Mouse (Mus musculus): ENCODE results near the gene Elovl6.

Gene Elovl6

DNA sequence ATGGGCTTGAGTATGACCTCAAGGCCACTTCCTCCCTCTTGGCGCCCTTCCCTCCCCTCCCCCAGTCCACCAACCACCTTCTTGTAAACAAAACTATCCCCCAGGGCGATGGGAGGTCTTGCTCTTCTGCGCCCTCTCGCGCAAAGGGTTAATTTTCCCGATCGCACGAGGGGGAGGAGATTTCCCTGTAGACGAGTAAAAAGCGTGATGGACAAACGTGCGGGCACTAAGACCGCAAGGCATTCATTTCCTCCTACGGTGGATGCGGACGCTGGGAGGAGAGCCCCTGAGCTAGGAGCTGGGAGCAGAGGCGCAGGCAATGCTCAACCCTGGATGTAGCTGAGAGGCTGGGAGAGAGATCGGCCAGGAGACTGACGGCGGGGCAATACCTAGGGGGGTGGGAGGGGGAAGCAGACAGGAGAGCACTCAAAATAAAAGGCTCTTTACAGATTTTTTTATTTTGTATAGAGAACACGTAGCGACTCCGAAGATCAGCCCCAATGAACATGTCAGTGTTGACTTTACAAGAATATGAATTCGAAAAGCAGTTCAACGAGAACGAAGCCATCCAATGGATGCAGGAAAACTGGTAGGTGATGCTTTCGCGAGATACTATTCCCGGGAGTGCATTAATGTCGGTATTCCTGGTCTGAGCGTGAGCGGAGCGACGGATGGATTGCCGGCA is at the start of gene Elovl6:
Gene Elovl6, plus strand, starts transcription at position 176 of the 685 bp plus-strand sequence.
- DNase-seq (ENCODE audit: low spot score in 2 of 2) = peak; percentile 61 to 88

DNA sequence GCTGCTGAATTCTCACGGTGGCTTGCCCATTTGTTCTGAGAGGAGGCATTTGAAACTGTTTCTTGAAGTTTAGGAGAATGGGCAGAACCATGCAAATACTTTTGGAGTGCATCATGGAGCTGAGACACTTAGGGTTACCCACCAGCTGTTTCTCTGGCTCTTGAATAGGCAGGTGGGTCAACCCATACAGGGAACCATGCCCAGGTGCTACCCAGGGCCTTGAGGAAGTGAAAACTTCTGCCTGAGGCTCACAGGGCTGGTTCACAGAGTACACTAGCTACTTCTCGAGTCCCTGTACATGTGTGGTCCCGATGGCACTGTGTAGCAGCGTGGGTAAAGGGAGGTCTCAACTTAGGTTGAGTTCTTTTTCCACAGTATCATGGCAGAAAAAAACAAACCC is 43.4 kb upstream of the Elovl6 start:
- no peak for DNase-seq (ENCODE audit: low spot score in 2 of 2)

DNA sequence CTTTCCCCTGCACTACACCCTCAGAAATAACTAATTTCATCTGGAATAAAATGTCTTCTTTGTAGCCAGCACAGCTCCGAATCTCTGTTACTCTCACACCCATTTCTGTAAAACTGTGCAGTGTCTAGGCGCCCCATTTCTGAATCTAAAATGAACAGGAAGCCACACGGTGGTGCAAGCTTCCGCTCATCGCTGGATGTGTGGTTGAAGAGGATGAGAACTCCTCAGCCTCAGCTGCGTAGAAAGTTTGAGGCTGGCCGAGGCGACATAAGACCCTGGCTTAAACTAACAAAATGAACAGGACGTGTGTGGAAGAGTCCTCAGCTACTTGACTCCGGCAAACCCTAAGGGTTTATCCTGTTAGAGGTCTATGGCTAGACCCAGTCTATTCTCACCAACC is 38.0 kb upstream of the Elovl6 start:
- DNase-seq (ENCODE audit: low spot score in 2 of 2) = no peak

DNA sequence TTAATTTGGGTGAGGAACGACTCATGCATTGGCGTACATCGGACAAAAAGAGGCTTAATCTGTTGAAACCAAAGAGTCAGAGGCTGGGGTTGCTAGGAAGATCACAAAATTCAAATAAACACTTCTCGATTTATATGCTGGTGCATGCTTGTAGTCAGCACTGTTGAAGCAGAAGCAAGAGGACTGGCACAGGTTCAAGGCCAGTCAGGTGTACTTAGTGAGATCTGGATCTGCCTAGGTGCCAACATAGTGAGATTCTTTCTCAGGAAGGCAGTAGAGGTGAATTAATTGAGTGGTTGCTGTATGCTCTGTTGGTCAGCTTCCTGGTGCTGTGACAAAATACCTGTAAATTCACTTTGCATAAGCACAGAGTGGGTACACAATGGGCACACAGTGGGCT is 37.4 kb upstream of the Elovl6 start:
- no peak for DNase-seq (ENCODE audit: low spot score in 2 of 2)

DNA sequence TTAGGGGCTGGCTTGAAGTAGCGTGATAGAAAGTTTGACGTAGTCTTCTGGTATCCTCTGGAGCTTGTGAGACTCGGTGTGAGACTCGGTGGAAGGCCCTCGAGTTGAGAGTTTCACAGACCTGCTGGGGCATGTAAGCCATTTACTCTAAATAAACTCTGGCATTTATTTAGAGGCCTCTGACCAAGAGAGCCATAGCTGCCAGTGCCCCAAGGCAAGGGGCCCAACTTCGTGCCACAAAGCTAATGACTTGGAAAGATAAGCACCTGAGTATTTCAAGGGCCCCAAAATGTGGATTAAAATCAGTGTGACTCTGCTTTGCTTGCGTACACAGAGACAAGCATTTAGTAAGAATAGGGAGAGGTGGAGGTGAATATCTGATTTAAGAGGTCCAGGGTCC is 28.4 kb upstream of the Elovl6 start:
- DNase-seq (ENCODE audit: low spot score in 2 of 2) = no peak

DNA sequence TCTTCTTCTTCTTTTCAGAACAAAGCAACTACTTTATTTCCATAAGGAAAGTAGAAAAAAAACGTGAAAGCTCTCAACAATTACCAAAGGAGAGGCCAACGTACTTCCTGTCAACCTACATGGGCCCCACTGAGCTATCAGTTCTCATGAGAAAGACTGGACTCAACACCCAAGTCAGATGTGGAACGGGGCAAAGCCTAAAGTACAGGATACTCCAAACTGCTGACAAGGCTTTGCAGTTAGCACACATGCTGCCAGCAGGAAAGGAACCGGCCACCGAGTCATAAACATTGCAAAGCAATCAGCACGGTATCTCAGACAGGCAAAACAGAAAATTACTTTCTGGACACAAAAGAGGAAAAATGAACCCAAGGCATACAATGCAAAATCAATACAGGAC is 27.2 kb upstream of the Elovl6 start:
- no peak for DNase-seq (ENCODE audit: low spot score in 2 of 2)

DNA sequence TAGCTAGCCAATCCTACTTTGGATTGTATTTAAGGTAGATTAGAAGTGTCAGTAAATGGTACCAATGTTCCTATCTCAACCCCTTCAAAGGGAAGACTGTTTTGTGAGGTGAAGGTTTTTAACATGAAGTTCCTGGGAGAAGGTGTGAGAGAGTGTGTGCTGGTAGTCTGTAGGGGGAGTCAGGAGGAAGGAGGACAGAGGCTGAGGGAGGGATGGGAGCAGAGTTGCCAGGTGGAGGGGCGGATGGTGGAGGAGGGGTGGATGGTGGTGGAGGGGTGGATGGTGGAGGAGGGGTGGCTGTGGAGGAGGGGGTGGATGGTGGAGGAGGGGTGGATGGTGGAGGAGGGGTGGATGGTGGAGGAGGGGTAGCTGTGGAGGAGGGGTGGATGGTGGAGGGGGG is 24.4 kb upstream of the Elovl6 start:
- DNase-seq (ENCODE audit: low spot score in 2 of 2) = no peak

DNA sequence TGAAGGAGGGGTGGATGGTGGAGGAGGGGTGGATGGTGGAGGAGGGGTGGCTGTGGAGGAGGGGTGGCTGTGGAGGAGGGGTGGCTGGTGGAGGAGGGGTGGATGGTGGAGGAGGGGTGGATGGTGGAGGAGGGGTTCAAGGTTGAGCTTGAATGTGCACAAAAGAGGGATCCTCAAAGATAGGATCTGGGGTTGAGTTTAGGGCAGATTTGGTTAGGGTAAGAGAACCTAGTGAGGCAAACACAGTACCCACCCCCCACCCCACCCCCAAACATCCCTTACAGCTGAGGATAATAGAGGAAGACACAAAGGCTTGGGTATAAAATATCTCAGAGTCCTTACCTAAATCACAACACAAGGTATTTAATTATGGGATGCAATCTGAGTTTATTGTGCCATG is 23.6 kb upstream of the Elovl6 start:
- DNase-seq (ENCODE audit: low spot score in 2 of 2) = no peak

DNA sequence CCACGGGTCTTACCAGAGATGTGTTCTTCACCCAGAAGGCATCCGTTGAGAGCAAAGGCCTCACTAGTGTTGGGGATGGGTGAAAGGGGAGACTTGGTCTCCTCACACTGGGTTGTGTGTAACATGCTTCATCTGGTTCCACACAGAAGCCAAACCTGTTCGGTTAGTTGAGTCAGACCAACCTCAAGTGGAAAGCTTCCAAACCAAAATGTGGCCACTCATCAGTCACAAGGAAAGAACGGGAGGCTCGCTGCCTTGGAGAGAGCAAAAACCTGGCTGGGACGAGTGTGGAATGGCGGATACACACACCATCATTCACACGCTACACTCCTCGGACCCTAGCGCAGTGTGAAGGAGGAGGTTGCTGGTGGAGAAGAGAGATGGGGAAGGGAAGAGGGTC is 22.4 kb upstream of the Elovl6 start:
- no peak for DNase-seq (ENCODE audit: low spot score in 2 of 2)

DNA sequence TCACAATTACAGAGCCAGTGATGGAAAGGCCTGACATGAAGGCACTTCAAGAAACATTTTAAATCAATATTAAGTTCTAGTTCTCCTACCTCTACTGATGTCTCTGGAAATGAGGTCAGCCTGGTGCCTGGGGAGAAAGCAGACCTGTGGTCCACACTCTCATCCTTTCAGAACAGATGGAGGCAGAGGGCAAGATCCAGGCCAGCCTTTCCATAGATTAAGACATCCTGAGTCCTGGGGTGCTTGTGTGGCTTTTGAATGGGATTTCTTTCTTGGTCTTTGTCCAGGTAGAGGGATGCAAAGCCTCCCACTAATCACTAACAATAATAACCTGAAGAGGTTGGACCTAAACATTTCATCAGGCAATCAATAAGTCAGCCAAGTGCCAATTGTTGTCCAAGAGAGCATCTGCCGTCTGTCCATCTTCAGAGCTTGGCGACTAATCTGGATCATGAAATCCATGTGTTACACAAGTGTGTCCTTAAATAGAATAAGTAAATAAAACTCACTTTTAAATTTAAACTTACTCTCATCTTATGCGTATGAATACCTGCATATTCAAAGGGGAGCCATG is 16.2 kb upstream of the Elovl6 start:
- no peak for DNase-seq (ENCODE audit: low spot score in 2 of 2)

DNA sequence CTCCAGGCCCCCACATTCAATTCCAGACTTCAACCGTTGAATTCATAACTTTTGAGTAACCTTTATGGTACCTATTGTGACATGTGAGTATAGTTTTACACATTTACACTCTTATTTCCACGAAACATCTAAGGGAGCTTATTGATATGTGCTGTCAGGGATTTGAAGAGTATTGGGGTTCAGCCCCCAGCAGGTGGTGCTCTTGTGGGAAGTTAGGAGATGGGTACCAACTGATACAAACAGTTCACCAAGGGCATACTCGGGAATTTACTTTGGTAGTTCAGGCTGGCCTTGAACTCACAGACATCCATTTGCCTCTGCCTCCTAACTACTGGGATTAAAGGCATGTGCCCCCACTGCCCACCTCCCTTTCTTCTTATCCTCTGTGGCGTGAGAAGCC is 11.7 kb upstream of the Elovl6 start:
- no peak for DNase-seq (ENCODE audit: low spot score in 2 of 2)

DNA sequence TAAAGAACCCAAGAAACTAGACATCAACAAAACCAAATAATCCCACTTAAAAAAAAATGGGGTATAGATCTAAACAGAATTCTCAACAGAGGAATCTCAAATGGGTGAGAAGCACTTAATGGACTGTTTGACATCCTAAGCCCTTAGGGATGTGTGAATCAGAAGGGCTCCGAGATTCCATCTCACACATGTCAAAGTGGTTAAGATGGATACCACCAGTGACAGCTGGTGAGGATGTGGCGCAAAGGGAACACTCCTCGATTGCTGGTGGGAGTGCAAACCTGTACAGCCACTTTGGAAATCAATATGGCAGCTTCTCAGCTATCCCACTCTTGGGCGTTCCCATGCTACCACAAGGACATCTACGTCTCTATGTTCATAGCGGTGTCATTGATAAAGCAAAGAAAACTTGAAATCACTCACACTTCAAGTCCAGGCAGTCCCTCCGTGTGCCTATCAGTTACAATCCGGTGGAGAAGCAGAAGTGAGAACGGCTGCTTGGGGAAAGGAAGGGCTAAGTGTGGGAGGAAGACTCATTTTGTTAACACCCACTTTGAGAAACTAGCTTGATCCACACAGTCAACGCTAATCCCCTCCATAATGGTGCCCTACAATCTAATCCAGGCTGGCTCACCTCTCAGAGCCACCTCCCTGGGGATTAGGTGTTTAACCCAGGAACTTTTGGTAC is 8.6 kb upstream of the Elovl6 start:
- no peak for DNase-seq (ENCODE audit: low spot score in 2 of 2)

DNA sequence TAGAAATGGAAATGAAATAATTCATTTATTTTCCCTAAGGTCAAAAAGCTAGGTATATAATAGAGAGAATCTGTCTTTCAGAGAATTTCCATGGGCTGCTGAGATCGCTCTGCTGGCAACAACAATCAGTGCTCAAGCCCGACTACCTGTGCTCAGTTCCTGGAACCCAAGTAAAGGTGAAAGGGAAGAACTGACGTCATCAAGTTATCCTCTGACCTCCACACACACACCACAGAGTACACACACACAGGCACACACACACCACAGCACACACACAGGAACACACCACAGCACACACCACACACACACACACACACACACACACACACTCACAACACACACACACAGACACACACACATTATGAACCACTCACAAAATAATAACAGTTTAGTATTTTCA is 5.1 kb upstream of the Elovl6 start:
- DNase-seq (ENCODE audit: low spot score in 2 of 2) = no peak

DNA sequence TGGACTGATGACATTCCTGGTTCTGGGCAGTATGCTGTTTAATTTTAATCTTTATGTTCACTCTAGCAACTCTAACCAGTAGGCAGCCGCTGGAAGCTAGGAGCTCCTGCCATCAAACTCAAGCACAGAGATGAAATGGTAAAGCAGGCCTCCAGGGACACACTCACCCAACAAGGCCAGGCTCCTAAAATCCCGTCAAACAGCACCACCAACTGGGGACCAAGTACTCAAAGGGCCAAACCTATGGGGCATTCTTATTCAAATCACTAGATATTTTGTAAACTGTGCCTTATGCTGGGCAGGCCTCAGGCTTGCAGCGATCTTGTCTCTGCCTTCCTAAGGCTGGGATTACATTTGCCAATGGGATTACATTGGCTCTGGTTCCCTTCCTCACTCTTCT is 2.8 kb upstream of the Elovl6 start:
- DNase-seq (ENCODE audit: low spot score in 2 of 2) = no peak

DNA sequence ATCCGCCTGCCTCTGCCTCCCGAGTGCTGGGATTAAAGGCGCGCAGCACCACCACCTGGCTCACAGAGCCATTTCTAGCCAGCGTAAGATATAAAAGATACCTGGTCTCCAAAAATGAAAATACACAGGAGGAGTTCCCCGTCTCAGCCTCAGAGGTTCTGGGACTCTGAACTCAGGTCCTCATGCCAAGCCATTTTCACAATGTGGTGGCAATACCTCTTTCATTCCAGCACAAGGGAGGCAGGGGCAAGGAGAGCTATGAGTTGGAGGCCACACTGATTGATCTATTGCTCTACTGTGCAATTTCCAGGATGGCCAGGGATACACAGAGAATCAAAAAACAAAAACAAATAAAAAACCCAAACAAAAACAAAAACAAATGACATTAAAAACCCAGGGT is 1.7 kb upstream of the Elovl6 start:
- no peak for DNase-seq (ENCODE audit: low spot score in 2 of 2)

DNA sequence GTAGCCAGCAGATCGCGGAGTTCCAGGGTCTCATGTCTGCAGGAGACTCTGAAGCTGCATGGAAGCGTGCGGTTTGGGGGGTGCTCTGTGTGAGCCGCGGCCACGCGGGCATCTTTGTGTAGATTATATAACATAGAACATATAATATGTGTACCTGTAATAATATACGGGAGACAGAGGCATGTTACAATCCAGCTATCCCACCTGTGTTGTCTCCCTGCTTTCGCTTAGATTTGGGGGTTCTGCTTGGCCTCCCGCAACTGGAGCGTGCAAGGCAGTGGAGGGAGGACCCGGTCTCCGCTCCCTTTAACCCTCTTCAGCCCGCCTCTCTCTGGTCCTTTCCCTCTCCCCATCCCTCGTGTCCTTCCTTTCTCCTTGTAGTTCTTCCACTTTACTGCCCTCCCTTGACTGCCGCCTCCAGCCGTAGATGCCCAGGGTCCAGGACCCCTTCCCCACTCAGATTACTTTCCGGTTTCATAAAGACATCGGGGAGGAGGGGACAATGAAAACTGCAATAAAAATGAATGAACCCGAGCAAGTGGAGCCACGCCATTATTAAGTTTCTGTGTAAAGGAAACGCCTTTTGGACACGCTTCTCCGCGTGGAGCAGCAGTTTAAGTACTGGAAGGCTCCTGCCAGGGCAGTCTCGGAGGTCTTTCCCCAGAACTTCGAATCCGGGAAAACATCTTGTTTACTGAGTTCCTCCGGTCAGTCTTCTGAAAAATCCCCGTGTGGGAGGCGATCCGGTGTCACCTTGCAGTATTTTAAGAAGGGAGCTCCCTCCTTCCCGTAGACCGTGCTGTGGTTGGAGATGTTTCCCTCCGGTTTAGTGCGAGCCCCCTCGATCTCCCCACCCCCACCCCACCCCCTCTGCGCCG is 949 bp downstream of the Elovl6 start:
- DNase-seq (ENCODE audit: low spot score in 2 of 2) = peak; percentile 26 to 56

DNA sequence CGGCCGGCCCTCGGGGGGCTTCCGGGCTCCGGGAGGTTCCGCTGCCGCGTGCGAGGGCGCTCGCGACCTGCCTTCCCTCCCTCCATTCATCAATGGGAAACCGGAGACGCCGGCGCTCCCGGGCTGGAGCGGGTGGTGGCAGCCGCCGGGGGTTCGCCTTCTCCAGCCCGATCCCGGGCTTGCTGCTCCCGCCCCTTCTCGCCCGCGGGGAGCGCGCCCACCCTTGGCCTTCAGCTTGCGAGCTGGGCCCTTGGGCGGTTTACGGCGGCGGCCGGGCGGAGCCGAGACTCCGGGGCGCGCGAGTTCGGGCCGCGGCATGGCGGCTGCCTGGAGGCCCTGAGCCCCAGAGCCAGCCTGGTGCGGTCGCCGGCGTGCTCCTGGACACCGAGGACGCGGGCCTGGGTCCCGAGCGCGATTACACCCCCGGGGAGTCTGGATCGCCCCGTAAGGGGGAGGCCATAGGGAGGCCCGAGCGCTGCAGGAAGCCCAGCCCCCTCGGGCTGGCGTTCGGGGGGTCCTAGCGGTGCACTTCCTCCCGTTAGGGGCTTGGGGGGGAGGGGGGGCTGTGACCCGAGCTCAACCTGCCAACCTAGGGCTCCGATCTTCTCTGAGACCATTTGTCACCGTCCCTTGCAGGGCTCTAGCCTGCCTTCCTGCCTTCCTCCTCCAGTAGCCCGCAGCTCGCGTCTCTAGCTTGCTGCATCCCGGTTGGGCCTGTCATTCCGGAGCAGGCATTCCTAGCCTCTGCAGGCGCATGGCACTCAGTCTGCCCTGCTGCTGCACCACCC is 1.8 kb downstream of the Elovl6 start:
- DNase-seq (ENCODE audit: low spot score in 2 of 2) = peak in 1 of 2 experiments; percentile 47

DNA sequence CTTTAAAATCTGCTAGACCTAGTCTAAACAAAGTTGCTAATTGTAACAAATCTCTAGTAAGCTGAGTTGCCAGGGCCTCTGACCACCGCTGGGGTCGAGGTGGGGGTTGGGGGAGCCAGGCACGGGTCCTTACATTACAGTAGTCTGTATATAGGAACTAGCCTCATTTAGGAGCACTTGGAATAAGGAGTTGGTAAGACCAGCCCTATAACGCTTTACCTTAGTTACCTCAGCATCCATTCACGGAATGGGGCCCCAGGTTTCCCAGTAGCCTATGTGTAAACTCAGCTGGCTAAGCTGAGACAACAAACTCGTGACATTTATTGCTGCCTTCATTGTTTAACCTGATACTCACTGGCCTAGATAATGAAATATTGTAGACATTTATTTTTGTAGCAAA is 3.3 kb downstream of the Elovl6 start:
- DNase-seq (ENCODE audit: low spot score in 2 of 2) = no peak

DNA sequence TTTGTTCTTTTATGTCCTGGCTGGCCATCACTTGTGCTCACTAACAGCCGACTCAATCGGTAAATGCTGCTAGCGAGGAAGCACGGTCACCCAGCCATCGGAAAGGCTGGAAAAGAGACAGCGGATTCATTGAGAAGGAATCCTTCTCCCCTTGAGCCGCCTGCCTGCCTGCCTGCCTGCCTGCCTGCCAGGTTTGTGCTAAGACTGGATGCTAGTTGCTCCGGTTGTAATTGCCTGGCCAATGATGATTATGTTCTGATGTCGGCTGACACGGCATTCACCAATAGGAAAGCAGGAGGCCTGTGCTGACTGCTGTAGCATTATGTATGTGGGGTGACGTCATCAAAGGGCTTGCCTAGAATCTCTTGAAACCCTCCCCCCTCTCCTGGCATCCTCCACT is 4.0 kb downstream of the Elovl6 start:
- DNase-seq (ENCODE audit: low spot score in 2 of 2) = peak; percentile 96 to 97

DNA sequence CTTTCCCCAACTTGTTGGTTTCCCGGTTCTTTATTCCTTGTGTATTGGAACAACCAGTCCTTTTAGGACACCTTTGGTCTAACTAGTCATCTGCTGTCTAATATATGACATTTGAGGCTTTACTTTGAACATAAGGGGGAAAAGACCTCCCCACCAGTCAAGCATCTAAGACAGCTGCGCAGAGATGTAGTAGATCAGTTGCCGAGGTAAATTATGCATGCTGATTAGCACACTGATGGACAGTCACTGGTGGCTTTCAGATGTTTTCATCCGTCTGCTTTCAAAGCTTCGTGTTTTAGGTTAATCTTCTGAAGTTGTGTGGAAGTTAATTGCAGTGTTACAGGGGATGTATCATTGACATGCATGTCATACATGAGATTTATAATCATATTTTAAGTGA is 5.8 kb downstream of the Elovl6 start:
- no peak for DNase-seq (ENCODE audit: low spot score in 2 of 2)

DNA sequence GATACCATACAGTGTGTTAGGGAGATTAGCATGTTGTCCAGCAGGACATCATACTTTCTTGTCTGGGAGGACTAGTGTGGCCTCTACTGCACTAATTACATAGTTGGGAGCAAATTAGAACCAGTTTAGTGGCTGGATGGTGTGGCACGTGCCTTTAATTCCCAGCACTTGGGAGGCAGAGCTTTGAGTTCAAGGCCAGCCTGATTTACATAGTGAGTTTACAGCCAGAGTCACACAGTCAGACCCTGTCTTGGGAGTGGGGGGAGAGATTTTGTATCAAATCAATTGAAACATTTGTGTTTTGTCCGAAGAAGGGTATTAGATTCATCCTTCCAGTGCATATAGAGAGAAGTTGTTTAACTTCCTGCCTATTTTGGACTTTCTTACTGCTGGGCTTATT is 8.7 kb downstream of the Elovl6 start:
- DNase-seq (ENCODE audit: low spot score in 2 of 2) = no peak

DNA sequence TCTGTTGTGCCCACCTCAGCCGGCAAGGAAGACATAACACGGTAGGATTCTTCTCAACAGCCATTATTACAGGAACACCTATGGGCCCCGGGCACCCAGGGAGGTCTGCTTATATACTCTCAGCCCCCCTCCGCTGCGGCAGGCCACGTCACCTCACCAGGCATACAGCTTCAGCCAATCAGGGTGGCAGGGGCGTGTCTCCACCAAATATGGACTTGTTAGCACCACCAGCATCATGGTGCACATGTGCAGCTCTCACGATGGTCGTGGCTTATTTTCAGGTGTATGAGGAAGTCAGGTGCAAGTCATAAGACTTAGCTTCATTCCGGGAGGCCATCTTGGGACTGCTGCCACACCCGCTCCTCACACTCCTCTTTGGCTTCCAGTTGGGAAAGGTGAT is 9.3 kb downstream of the Elovl6 start:
- DNase-seq (ENCODE audit: low spot score in 2 of 2) = no peak
